Mouse (Mus musculus): Measurements from ENCODE around the gene Akr7a5. TPM values are rescaled to one million over a fixed set of nuclear protein-coding genes. Genes with fewer than 3 reads are reported as not detected.

Akr7a5 gene
- polyA plus RNA-seq, 1 experiment from 2014 or later = 61.9 TPM

DNA sequence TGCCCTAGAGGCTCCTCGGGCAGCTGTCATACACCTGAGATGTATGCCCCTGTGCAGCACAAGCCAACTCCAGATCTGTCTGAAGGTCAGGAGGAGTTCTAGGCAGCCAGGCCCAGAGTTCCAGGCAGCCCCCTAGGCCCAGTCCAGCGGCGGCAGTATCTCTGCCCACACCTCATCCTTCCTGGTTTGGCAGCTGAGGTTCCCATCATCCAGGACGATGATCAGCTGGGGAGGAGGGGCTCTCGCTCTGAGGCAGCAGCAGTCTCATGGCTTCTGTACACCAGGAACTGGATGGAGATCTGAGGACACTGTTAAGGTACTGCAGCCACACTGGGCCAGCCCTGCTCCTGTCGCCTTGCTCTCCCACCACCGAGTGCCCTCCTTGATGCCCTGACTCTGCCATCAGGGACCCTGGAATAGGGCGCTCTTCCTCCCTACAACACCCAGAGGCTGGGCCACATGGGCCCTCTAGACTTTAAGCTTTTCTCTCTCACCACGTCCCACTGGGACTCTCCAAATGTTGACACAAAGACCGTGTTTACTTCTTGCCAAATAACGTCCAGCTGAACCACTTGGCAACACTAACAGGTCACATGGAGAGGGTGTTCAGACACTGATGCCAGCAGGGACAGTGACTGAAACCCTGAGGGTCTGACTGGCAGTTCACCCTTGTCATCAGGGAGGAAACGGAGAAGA is 11.7 kb upstream of the Akr7a5 start:
- no peak overlapping the region for H3K27ac ChIP-seq (replicated peaks in 1 of 2; ENCODE audit: control insufficient read depth in 1 of 2, insufficient read depth in 1 of 2, low read depth in 2 of 2, low read length in 2 of 2)
- 84% methylated on average over 12 of the region's 12 CpGs for WGBS
- no peak for ATAC-seq (ENCODE audit: insufficient number of reproducible peaks, insufficient read depth, low FRiP score, low read depth)
- no peak overlapping the region for H3K4me3 ChIP-seq (ENCODE audit: control insufficient read depth in 1 of 2, insufficient read depth in 1 of 2, low read depth in 1 of 2, low read length in 2 of 2)
- peaks cover 25% of the 10 kb centered on the region for H3K36me3 ChIP-seq (ENCODE audit: control insufficient read depth, insufficient read depth, low read length)
- no peak overlapping the region for H3K4me2 ChIP-seq (ENCODE audit: low read length)
- no peaks in the 10 kb centered on the region for H3K4me1 ChIP-seq (ENCODE audit: control insufficient read depth in 2 of 2, insufficient read depth in 2 of 2, low read length in 2 of 2)
- no peaks in the 10 kb centered on the region for H3K27me3 ChIP-seq (ENCODE audit: control insufficient read depth, insufficient read depth, low read length)
- no peak overlapping the region for H3K9ac ChIP-seq (ENCODE audit: low read length)
- no peaks in the 10 kb centered on the region for H3K9me3 ChIP-seq (ENCODE audit: control insufficient read depth, low read length)

DNA sequence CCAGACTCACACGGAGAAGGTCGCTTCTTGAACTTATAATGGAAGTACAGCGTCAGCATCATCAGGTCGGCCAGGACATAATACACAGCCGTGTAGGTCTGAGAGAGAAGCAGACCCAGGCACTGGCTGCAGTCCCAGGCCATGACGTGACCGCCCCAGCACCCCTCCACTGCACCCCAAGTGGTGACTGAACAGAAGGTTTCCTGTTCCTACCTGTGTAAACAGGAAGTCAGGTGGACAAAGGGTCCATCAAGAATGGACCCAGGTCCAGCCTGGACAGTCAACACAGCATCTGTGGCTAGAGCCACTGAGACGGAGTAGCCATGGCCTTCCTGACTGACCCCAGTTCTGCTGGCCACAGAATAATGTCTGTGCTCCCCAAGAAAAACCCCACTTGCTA is 8.8 kb upstream of the Akr7a5 start:
- H3K36me3 ChIP-seq (ENCODE audit: control insufficient read depth, insufficient read depth, low read length) = peaks cover 28% of the 10 kb centered on the region

GRCm38 (mm10) chr4:139302241-139302640 is 8.3 kb upstream of the Akr7a5 start:
- Histone ChIP-seq H3K4me2 (ENCODE audit: low read length) (no peak overlapping the region), H3K4me3 (ENCODE audit: control insufficient read depth in 1 of 2, insufficient read depth in 1 of 2, low read depth in 1 of 2, low read length in 2 of 2) (no peak overlapping the region), H3K36me3 (ENCODE audit: control insufficient read depth, insufficient read depth, low read length) (peaks cover 28% of the 10 kb centered on the region), H3K9me3 (ENCODE audit: control insufficient read depth, low read length) (no peaks in the 10 kb centered on the region), H3K27me3 (ENCODE audit: control insufficient read depth, insufficient read depth, low read length) (no peaks in the 10 kb centered on the region), H3K4me1 (ENCODE audit: control insufficient read depth in 2 of 2, insufficient read depth in 2 of 2, low read length in 2 of 2) (no peaks in the 10 kb centered on the region), H3K27ac (replicated peaks in 1 of 2; ENCODE audit: control insufficient read depth in 1 of 2, insufficient read depth in 1 of 2, low read depth in 2 of 2, low read length in 2 of 2) (no peak overlapping the region), H3K9ac (ENCODE audit: low read length) (no peak overlapping the region)
- ATAC-seq (ENCODE audit: insufficient number of reproducible peaks, insufficient read depth, low FRiP score, low read depth) = no peak
- 59% methylated on average over 5 of the region's 5 CpGs for WGBS

More for the DNA sequence above, 8.8 kb upstream of the Akr7a5 start:
- Histone ChIP-seq H3K4me3 (ENCODE audit: control insufficient read depth in 1 of 2, insufficient read depth in 1 of 2, low read depth in 1 of 2, low read length in 2 of 2) (no peak overlapping the region), H3K9me3 (ENCODE audit: control insufficient read depth, low read length) (no peaks in the 10 kb centered on the region), H3K4me1 (ENCODE audit: control insufficient read depth in 2 of 2, insufficient read depth in 2 of 2, low read length in 2 of 2) (no peaks in the 10 kb centered on the region), H3K27me3 (ENCODE audit: control insufficient read depth, insufficient read depth, low read length) (no peaks in the 10 kb centered on the region), H3K9ac (ENCODE audit: low read length) (no peak overlapping the region), H3K27ac (replicated peaks in 1 of 2; ENCODE audit: control insufficient read depth in 1 of 2, insufficient read depth in 1 of 2, low read depth in 2 of 2, low read length in 2 of 2) (no peak overlapping the region), H3K4me2 (ENCODE audit: low read length) (no peak overlapping the region)
- WGBS = 93% methylated on average over 8 of the region's 8 CpGs
- ATAC-seq (ENCODE audit: insufficient number of reproducible peaks, insufficient read depth, low FRiP score, low read depth) = no peak

DNA sequence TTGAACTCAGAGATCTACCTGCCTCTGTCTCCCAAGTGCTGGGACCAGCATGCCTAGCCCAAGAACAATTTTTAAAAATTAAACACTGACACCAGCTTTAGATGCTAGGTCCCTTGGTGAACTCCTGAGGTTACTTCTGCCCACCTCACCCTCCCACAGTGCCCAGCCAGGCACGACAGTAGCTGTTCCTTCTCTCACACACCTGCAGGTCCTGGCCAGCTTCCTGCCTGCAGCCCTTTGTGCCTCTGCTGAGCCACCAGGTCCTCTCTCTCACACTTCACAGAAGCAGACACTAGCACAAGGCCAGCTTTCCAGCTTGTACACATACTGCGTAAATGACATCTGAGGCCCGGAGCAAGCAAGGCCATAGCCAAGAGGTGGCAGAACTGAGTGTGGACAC is 5.0 kb upstream of the Akr7a5 start:
- peaks cover 5 to 6% of the 10 kb centered on the region in 2 experiments; a peak in 3 of 4 replicates for H3K4me1 ChIP-seq (ENCODE audit: control insufficient read depth in 2 of 2, insufficient read depth in 2 of 2, low read length in 2 of 2)
- ATAC-seq (ENCODE audit: insufficient number of reproducible peaks, insufficient read depth, low FRiP score, low read depth) = no peak
- 86% methylated on average over 3 of the region's 3 CpGs for WGBS
- no peaks in the 10 kb centered on the region for H3K9me3 ChIP-seq (ENCODE audit: control insufficient read depth, low read length)
- H3K36me3 ChIP-seq (ENCODE audit: control insufficient read depth, insufficient read depth, low read length) = peaks cover 18% of the 10 kb centered on the region; the same call in 1 of the 2 replicates
- H3K27me3 ChIP-seq (ENCODE audit: control insufficient read depth, insufficient read depth, low read length) = no peaks in the 10 kb centered on the region
- no peak overlapping the region for H3K4me2 ChIP-seq (ENCODE audit: low read length)
- H3K9ac ChIP-seq (ENCODE audit: low read length) = no peak overlapping the region
- no peak overlapping the region for H3K27ac ChIP-seq (replicated peaks in 1 of 2; ENCODE audit: control insufficient read depth in 1 of 2, insufficient read depth in 1 of 2, low read depth in 2 of 2, low read length in 2 of 2)
- no peak overlapping the region for H3K4me3 ChIP-seq (ENCODE audit: control insufficient read depth in 1 of 2, insufficient read depth in 1 of 2, low read depth in 1 of 2, low read length in 2 of 2)

DNA sequence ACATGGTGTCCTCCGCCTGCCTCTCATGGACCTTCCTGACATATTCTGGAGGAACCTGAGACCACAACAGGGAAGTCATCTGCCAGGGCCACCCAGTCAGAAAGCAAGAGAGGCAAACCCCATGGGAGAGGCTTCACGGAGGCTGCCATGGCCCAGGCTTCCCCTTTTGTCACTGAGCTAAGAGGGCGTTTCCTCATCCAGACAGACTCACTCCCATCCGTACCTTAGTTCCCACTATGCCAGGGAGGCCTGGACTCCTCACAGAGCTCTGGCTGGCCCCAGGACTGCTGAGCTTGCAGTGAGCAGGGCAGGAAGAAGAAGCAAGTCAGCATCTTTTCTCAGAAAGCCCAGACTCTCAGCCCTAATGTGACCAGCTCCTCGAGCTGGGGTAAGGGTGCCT is 2.6 kb upstream of the Akr7a5 start:
- H3K9me3 ChIP-seq (ENCODE audit: control insufficient read depth, low read length) = no peaks in the 10 kb centered on the region
- no peaks in the 10 kb centered on the region for H3K27me3 ChIP-seq (ENCODE audit: control insufficient read depth, insufficient read depth, low read length)
- H3K4me2 ChIP-seq (ENCODE audit: low read length) = no peak overlapping the region
- no peak for ATAC-seq (ENCODE audit: insufficient number of reproducible peaks, insufficient read depth, low FRiP score, low read depth)
- H3K4me3 ChIP-seq (ENCODE audit: control insufficient read depth in 1 of 2, insufficient read depth in 1 of 2, low read depth in 1 of 2, low read length in 2 of 2) = no peak overlapping the region
- H3K27ac ChIP-seq (replicated peaks in 1 of 2; ENCODE audit: control insufficient read depth in 1 of 2, insufficient read depth in 1 of 2, low read depth in 2 of 2, low read length in 2 of 2) = no peak overlapping the region
- peaks cover 8 to 16% of the 10 kb centered on the region in 2 experiments for H3K4me1 ChIP-seq (ENCODE audit: control insufficient read depth in 2 of 2, insufficient read depth in 2 of 2, low read length in 2 of 2)
- WGBS = 77% methylated on average over 5 of the region's 5 CpGs
- H3K36me3 ChIP-seq (ENCODE audit: control insufficient read depth, insufficient read depth, low read length) = 0 out of 2 replicates have a peak, but pooled peaks cover 3% of the 10 kb centered on the region
- H3K9ac ChIP-seq (ENCODE audit: low read length) = no peak overlapping the region

DNA sequence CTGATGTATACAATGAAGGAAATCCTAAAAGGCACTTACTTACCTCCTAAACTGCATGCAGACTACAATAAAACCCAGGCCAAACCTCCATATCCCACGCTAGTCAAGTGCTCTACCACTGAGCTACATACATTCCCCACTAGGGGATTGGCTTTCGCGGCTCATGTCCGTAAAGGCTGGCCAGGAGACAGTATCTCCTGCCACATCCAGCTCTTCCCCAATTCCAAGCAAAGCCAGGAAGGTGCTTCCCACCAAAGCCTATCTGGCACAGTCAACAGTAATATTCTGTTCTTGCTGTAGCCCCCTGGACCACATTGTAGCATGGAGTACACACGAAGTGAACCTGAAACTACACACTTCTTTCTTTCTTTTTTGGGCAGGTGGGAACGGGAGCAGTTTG is 893 bp upstream of the Akr7a5 start:
- no peak for ATAC-seq (ENCODE audit: insufficient number of reproducible peaks, insufficient read depth, low FRiP score, low read depth)
- 24% methylated on average over 6 of the region's 6 CpGs for WGBS
- no peaks in the 10 kb centered on the region for H3K27me3 ChIP-seq (ENCODE audit: control insufficient read depth, insufficient read depth, low read length)
- H3K9me3 ChIP-seq (ENCODE audit: control insufficient read depth, low read length) = no peaks in the 10 kb centered on the region
- H3K36me3 ChIP-seq (ENCODE audit: control insufficient read depth, insufficient read depth, low read length) = peaks cover 11% of the 10 kb centered on the region
- H3K9ac ChIP-seq (ENCODE audit: low read length) = peak overlapping the region; percentile 93
- peak overlapping the region; percentile 99 for H3K4me2 ChIP-seq (ENCODE audit: low read length)
- H3K4me3 ChIP-seq (ENCODE audit: control insufficient read depth in 1 of 2, insufficient read depth in 1 of 2, low read depth in 1 of 2, low read length in 2 of 2) = peak overlapping the region; percentile 77 to 89
- no peak overlapping the region for H3K27ac ChIP-seq (replicated peaks in 1 of 2; ENCODE audit: control insufficient read depth in 1 of 2, insufficient read depth in 1 of 2, low read depth in 2 of 2, low read length in 2 of 2)
- peaks cover 8 to 16% of the 10 kb centered on the region in 2 experiments for H3K4me1 ChIP-seq (ENCODE audit: control insufficient read depth in 2 of 2, insufficient read depth in 2 of 2, low read length in 2 of 2)

- Histone ChIP-seq H3K4me1 (ENCODE audit: control insufficient read depth in 2 of 2, insufficient read depth in 2 of 2, low read length in 2 of 2) (peaks cover 8 to 16% of the 10 kb centered on the region in 2 experiments), H3K9ac (ENCODE audit: low read length) (peak overlapping the region; percentile 93), H3K9me3 (ENCODE audit: control insufficient read depth, low read length) (no peaks in the 10 kb centered on the region), H3K36me3 (ENCODE audit: control insufficient read depth, insufficient read depth, low read length) (peaks cover 26% of the 10 kb centered on the region), H3K27ac (replicated peaks in 1 of 2; ENCODE audit: control insufficient read depth in 1 of 2, insufficient read depth in 1 of 2, low read depth in 2 of 2, low read length in 2 of 2) (peak overlapping the region; percentile 26 to 59; a peak in 3 of 4 replicates), H3K4me2 (ENCODE audit: low read length) (peak overlapping the region; percentile 99), H3K27me3 (ENCODE audit: control insufficient read depth, insufficient read depth, low read length) (no peaks in the 10 kb centered on the region), H3K4me3 (ENCODE audit: control insufficient read depth in 1 of 2, insufficient read depth in 1 of 2, low read depth in 1 of 2, low read length in 2 of 2) (peak overlapping the region; percentile 77 to 89)
- ATAC-seq (ENCODE audit: insufficient number of reproducible peaks, insufficient read depth, low FRiP score, low read depth) = peak; percentile 62
- under 1% methylated on average over 53 of the region's 53 CpGs for WGBS
Observed at GRCm38 (mm10) chr4:139310899-139311701, 556 bp downstream of the Akr7a5 start.

Data from heart, embryonic 14.5 days (tissue).